Mouse (Mus musculus) hindbrain, embryonic 11.5 days (tissue): Measurements from ENCODE around the gene Lrrc55. TPM values are rescaled to one million over a fixed set of nuclear protein-coding genes. Genes with fewer than 3 reads are reported as not detected.

ENCODE experiments used
- ATAC-seq: fragments of 200-750 bp; cut with Nextera tagmentation; 2 replicates; pipeline ENCODE4 v1.8.0; 2017; ENCODE audit warnings: mild to moderate bottlenecking, moderate TSS enrichment, moderate library complexity; ENCODE audit not compliant: low FRiP score
- DNase-seq: peaks from one replicate; pipeline ENCODE4 v3.0.0-alpha.2; 2015; ENCODE audit warnings: low spot score
- H3K27ac ChIP-seq: fragments of 300-500 bp; sonication (generic); 2 replicates; pipeline ENCODE4 v1.5.1; 2014; ENCODE audit warnings: mild to moderate bottlenecking, low read depth, low read length
- H3K27me3 ChIP-seq: fragments of 300-500 bp; sonication (generic); 2 replicates; pipeline ENCODE4 v1.6.1; 2014; ENCODE audit warnings: mild to moderate bottlenecking, low read length, moderate library complexity, mixed read lengths; ENCODE audit not compliant: control insufficient read depth, insufficient read depth
- H3K36me3 ChIP-seq: fragments of 300-500 bp; sonication (generic); 2 replicates; pipeline ENCODE4 v1.6.1; 2014; ENCODE audit warnings: mild to moderate bottlenecking, low read length, moderate library complexity, mixed read lengths; ENCODE audit not compliant: control insufficient read depth, insufficient read depth
- H3K4me1 ChIP-seq: fragments of 300-500 bp; sonication (generic); replicated peaks from 2 replicates; pipeline ENCODE4 v1.6.1; 2014; ENCODE audit warnings: low read length, mixed read lengths; ENCODE audit not compliant: control insufficient read depth, insufficient read depth
- H3K4me2 ChIP-seq: fragments of 300-500 bp; sonication (generic); replicated peaks from 2 replicates; pipeline ENCODE4 v1.6.1; 2014; ENCODE audit warnings: mild to moderate bottlenecking, low read depth, low read length
- H3K4me3 ChIP-seq: fragments of 300-500 bp; sonication (generic); 2 replicates; pipeline ENCODE4 v1.5.1; 2014; ENCODE audit warnings: low read depth, low read length
- H3K9ac ChIP-seq: fragments of 300-500 bp; sonication (generic); 2 replicates; pipeline ENCODE4 v1.6.1; 2014; ENCODE audit warnings: low read depth, low read length
- H3K9me3 ChIP-seq: fragments of 300-500 bp; sonication (generic); 2 replicates; pipeline ENCODE4 v1.6.1; 2016; ENCODE audit warnings: low read length; ENCODE audit not compliant: control insufficient read depth
- WGBS: fragments of 180-500 bp; shearing (Covaris S2); extraction: QIAGEN DNeasy Blood & Tissue Kit; methylation state at CpG from one replicate; pipeline ENCODE4 v1.1.7; 2014; 5-methylcytosine and 5-hydroxymethylcytosine counted together
- polyA plus RNA-seq: library from polyadenylated mRNA; unstranded; fragments of >200 nt; fragmentation: Nextera tagmentation; extraction: Ambion mirVana; gene quantifications from 2 replicates; pipeline ENCODE4 v1.2.1, GENCODE M21; 2014

Lrrc55 gene
- polyA plus RNA-seq, 1 experiment from 2014 or later: 1.1 TPM

DNA sequence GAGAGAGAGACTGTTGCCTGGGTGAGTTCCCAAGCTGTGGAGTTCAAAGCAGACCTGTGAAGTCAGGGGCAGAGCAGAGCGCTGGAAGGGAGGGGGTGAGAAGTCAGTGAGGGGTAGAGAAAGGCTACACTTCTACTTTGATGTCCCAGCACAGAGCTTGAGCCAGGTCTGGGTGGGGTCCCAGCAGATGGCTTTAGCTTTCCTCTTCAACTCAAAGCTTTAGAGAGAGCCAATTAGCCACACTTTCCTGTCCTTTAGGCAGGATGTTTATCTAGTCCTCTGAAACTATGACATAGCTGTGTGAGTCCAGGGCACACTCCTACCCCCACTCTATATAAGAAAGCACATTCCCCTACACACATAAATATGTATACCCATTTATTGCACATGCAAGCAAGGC lies 65.3 kb downstream of the Lrrc55 start:
- no peak for DNase-seq
- no peak for ATAC-seq
- no peaks in the 10 kb centered on the region for H3K4me1 ChIP-seq
- no peak overlapping the region for H3K4me3 ChIP-seq
- H3K27me3 ChIP-seq: no peaks in the 10 kb centered on the region
- no peaks in the 10 kb centered on the region for H3K9me3 ChIP-seq
- H3K36me3 ChIP-seq: no peaks in the 10 kb centered on the region
- 0% methylated on average over 1 of the region's 1 CpGs for WGBS
- no peak overlapping the region for H3K4me2 ChIP-seq
- no peak overlapping the region for H3K27ac ChIP-seq
- H3K9ac ChIP-seq: no peak overlapping the region

DNA sequence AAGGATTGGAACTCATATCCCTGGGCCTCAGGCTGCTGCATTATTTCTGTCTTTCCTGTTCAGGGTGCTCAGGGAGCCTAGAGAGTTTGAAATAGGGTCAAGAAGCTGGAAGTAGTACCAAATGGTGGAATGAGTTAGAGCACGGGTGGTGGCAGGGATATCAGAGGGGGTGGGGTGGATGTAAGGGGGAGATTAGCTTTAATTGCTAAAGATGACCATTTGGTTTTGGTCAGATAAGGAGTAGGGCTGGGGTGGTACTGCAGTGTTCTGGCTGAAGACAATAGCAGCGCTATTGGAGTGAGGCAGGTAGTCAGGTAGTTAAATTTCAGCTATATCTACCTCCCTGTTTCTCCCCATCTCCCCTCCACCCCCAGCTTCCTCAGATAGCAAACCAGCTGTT lies 65.8 kb downstream of the Lrrc55 start:
- Histone ChIP-seq H3K27me3 (no peaks in the 10 kb centered on the region), H3K4me3 (no peak overlapping the region), H3K9ac (no peak overlapping the region), H3K4me2 (no peak overlapping the region), H3K9me3 (no peaks in the 10 kb centered on the region), H3K27ac (no peak overlapping the region), H3K36me3 (no peaks in the 10 kb centered on the region), H3K4me1 (no peaks in the 10 kb centered on the region)
- WGBS: 18% methylated on average over 2 of the region's 2 CpGs
- ATAC-seq: no peak
- DNase-seq: no peak

DNA sequence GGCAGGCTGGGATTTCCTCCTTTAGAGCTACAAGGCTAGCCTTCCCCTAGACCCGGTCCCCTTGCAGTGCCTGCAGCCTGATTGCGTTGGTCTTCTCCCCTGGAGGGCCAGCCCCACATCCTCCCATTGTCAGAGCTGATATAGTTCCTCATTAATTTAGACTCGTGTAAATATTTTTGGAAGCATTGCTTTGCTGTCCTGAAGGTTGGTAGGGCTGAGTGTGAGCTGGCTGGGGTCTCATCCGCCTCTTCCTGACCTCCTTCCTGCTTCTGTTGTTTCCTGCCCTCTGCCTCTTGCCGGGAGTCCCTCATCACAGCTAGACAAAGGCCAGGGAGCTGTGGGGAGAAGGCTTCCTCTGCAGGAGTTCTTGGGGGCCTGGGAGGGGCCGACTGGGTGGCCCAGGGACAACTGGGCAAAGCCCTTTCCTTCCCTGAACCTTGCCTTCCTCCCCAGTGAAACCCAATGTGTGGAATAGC lies 67.5 kb downstream of the Lrrc55 start:
- Histone ChIP-seq H3K4me1 (no peaks in the 10 kb centered on the region), H3K4me3 (no peak overlapping the region), H3K9ac (no peak overlapping the region), H3K27ac (no peak overlapping the region), H3K36me3 (no peaks in the 10 kb centered on the region), H3K4me2 (no peak overlapping the region), H3K9me3 (no peaks in the 10 kb centered on the region), H3K27me3 (no peaks in the 10 kb centered on the region)
- ATAC-seq (no peak), DNase-seq (no peak)
- WGBS: 41% methylated on average over 6 of the region's 6 CpGs

DNA sequence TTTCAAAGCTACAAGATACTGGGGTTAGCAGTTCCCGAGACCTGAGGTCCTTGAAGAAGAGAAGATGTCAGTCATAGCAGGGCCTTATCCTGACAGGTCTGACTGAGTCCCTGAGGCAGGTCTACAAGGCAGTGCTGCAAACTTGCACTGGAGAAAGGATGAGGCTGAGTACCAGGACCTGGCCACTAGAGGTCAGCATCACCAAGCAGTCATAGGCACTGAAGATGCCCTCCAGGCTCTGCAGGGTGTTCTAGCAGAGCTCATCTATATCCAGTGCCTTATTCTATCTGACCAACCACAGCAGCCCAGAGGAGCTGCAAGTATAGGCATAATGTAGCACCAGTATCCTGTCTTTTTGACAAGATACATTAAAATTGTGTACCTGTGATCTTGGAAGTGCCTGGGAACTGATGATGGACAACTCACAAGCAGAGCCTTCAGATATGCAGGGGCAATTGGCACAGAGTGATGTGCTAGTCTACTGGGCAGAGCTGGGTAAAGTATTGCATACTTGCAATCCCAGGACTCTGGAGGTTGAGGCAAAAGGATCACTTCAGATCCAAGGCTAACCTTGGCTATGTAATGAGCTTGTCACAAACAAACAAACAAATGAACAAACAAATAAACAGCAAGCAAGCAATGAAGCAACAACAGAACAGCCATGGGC lies 73.0 kb downstream of the Lrrc55 start:
- Histone ChIP-seq H3K9me3 (no peaks in the 10 kb centered on the region), H3K36me3 (no peaks in the 10 kb centered on the region), H3K4me3 (no peak overlapping the region), H3K4me2 (no peak overlapping the region), H3K27ac (no peak overlapping the region), H3K27me3 (no peaks in the 10 kb centered on the region), H3K9ac (no peak overlapping the region), H3K4me1 (no peaks in the 10 kb centered on the region)
- WGBS: 33% methylated on average over 1 of the region's 1 CpGs
- ATAC-seq: peak; percentile 89
- DNase-seq: peak; percentile 76

DNA sequence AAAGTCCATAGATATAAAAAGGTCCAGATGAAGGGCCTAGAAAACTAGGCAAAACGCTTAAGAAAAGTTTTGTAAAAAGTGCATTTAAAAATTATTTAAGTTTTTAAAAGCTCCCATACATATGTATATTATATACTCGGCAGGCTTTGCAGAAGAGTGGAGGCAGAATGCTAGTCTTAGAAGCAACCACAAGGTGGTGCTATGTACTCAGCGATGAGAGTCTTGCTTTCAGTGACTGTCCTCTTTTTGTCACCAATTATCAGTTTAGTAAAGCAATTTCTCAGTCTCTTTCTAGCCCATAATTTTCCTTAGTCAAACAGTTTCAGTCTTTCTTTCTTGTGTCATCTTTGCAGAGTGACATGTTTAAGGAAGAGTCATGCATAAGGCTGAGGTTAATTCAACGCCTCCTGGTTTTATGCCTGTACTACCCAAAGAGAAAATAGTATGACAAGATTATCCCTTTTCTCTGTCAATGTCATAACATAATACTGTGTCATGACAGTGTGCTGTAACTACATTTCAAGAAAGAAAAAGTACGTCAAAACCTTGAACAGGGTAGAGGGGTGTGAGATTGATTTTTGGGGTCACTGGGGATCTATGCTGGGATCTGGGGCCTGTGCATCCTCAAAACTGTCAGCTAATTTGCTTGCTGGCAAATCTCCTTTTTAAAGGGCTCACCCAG lies 73.7 kb downstream of the Lrrc55 start:
- DNase-seq: peak; percentile 77
- Histone ChIP-seq H3K4me2 (no peak overlapping the region), H3K4me1 (no peaks in the 10 kb centered on the region), H3K36me3 (no peaks in the 10 kb centered on the region), H3K9me3 (no peaks in the 10 kb centered on the region), H3K27ac (no peak overlapping the region), H3K9ac (no peak overlapping the region), H3K4me3 (no peak overlapping the region), H3K27me3 (no peaks in the 10 kb centered on the region)
- WGBS: 29% methylated on average over 5 of the region's 5 CpGs
- ATAC-seq: peak; percentile 78

Other genes starting within 250 kb of the Lrrc55 start
- gene Prg2, start 216.7 kb downstream of the Lrrc55 start, polyA plus RNA-seq: 1.3 TPM in 1 of 2 replicates, not detected in the other
- gene Prg3, start 209.0 kb downstream of the Lrrc55 start, polyA plus RNA-seq: not detected in 2 replicates
- gene Ssrp1, start 160.0 kb downstream of the Lrrc55 start, polyA plus RNA-seq: 306 and 340 TPM in 2 replicates
- 7.1 and 11.0 TPM in 2 replicates for gene P2rx3, start 159.7 kb downstream of the Lrrc55 start, polyA plus RNA-seq
- gene Tnks1bp1, start 149.2 kb downstream of the Lrrc55 start, polyA plus RNA-seq: 10.4 and 11.8 TPM in 2 replicates
- 36.6 and 37.3 TPM in 2 replicates for gene Aplnr, start 61.0 kb downstream of the Lrrc55 start, polyA plus RNA-seq
- gene Olfr987, start 142.1 kb upstream of the Lrrc55 start, polyA plus RNA-seq: not detected in 2 replicates
- gene Olfr988, start 166.0 kb upstream of the Lrrc55 start, polyA plus RNA-seq: not detected in 2 replicates
- gene Olfr992, start 212.3 kb upstream of the Lrrc55 start, polyA plus RNA-seq: not detected in 2 replicates
- gene Olfr993, start 217.7 kb upstream of the Lrrc55 start, polyA plus RNA-seq: not detected in 2 replicates
- gene Olfr994, start 239.3 kb upstream of the Lrrc55 start, polyA plus RNA-seq: not detected in 2 replicates
- not detected in 2 replicates for gene Olfr995, start 246.4 kb upstream of the Lrrc55 start, polyA plus RNA-seq